Mouse (Mus musculus): ENCODE measurements around the gene Rfc1.

GRCm38 (mm10) chr5:65374746-65375145 is 39.3 kb upstream of the Rfc1 start:
- no peak for TF ChIP-seq POLR2A (IDR thresholded peaks at IDR 0.05; ENCODE audit: control insufficient read depth in 1 of 2, insufficient read depth in 1 of 2, low read depth in 1 of 2, low read length in 2 of 2, poor library complexity in 1 of 2)
- no peak for TF ChIP-seq CTCF (IDR thresholded peaks at IDR 0.05 in 2 of 3, conservative IDR thresholded peaks at IDR 0.05 in 1 of 3; ENCODE audit: control insufficient read depth in 1 of 3, insufficient read depth in 1 of 3, low read depth in 2 of 3, low read length in 3 of 3, poor library complexity in 1 of 3, severe bottlenecking in 1 of 3)
- no peak for TF ChIP-seq CHD1 (IDR thresholded peaks at IDR 0.05; ENCODE audit: low read depth, low read length)
- TF ChIP-seq ZC3H11A (IDR thresholded peaks at IDR 0.05; ENCODE audit: low read depth, low read length), result no peak
- no peak for TF ChIP-seq POLR2AphosphoS2 (IDR thresholded peaks at IDR 0.05; ENCODE audit: low read length)
- TF ChIP-seq NRF1 (IDR thresholded peaks at IDR 0.05; ENCODE audit: insufficient read depth, low read depth, low read length, poor library complexity, severe bottlenecking), result no peak
- TF ChIP-seq RAD21 (IDR thresholded peaks at IDR 0.05; ENCODE audit: low read depth, low read length), result no peak
